Mouse (Mus musculus): Measurements from ENCODE around the gene Ttc27. TPM values are rescaled to one million over a fixed set of nuclear protein-coding genes. Genes with fewer than 3 reads are reported as not detected.

Ttc27 gene
- total RNA-seq, 2 experiments from 2014 or later = 23.0 to 24.4 TPM

Other genes with a start within 250 kb of the Ttc27 start
- gene Yipf4, start 228.2 kb upstream of the Ttc27 start, total RNA-seq (2021) = 10 to 100 TPM; 74.8 to 87.1 TPM
- 100 to 1,000 TPM; 138 to 140 TPM for gene Birc6, start 189.4 kb upstream of the Ttc27 start, total RNA-seq (2021)